Mouse (Mus musculus): Measurements from ENCODE around the gene Col6a6.

DNA sequence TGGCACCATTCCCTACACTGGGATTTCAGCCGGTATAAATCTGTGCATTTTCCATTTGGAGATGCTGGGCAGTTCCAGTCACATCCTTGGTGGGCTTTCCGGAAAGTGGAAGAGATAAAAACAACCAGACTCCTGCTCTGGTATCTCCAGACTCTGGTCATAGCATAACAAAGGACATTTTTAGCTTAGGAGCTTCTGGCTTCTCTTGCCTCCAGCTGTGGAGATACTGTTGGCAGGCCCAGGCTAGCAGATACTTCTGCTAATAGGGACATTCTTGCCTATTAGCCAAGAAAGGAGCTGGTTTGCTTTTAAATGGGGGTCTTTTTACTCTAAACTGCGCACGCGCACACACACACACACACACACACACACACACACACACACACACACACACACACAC is 19.3 kb upstream of the Col6a6 start:
- TF ChIP-seq CTCF (conservative IDR thresholded peaks at IDR 0.05; ENCODE audit: insufficient read depth, insufficient read length, low read depth, low read length), result no peak
- no peak for TF ChIP-seq POLR2A (IDR thresholded peaks at IDR 0.05; ENCODE audit: low read depth, low read length)
